Comparison of ENCODE assay signal across 8 mouse cellular contexts in genomic region chr19:15836956-15837714, GRCm38 (mm10).
DNase-seq lines count a peak whose midpoint lies in the region; ATAC-seq and TF ChIP-seq lines count a peak whose summit lies in the region.

No protein-coding gene starts in this region.

- H3K27ac ChIP-seq in CH12.LX (ENCODE audit: insufficient read depth, low read depth): no peak overlapping the region
- no peak overlapping the region for H3K27ac ChIP-seq in embryonic facial prominence, embryonic 15.5 days (replicated peaks)
- H3K27ac ChIP-seq in liver, postnatal 0 days (ENCODE audit: low read depth): peak overlapping the region; percentile 69
- H3K27ac ChIP-seq in heart, embryonic 10.5 days: no peak overlapping the region

- no peak for TF ChIP-seq CTCF in CH12.LX (conservative IDR thresholded peaks at IDR 0.05 in 1 of 2, IDR thresholded peaks at IDR 0.05 in 1 of 2; ENCODE audit: low read depth in 2 of 2, low read length in 2 of 2)
- no peak for TF ChIP-seq CTCF in liver, postnatal 0 days (IDR thresholded peaks at IDR 0.05; ENCODE audit: low read depth)

- H3K4me1 ChIP-seq in CH12.LX (ENCODE audit: control insufficient read depth in 1 of 2, insufficient read depth in 2 of 2): peaks cover 5 to 31% of the 10 kb centered on the region in 2 experiments; a peak in 3 of 4 replicates
- peaks cover 3% of the 10 kb centered on the region; the same call in 1 of the 2 replicates for H3K4me1 ChIP-seq in embryonic facial prominence, embryonic 15.5 days
- H3K4me1 ChIP-seq in liver, postnatal 0 days (ENCODE audit: insufficient read depth): peaks cover 7% of the 10 kb centered on the region; the same call in 1 of the 2 replicates
- H3K4me1 ChIP-seq in heart, embryonic 10.5 days: peaks cover 16% of the 10 kb centered on the region

- no peak for TF ChIP-seq POLR2A in CH12.LX (IDR thresholded peaks at IDR 0.05; ENCODE audit: low read depth, low read length)

- H3K9ac ChIP-seq in CH12.LX (ENCODE audit: insufficient read depth, low read depth): no peak overlapping the region
- H3K9ac ChIP-seq in embryonic facial prominence, embryonic 15.5 days: no peak overlapping the region
- H3K9ac ChIP-seq in liver, postnatal 0 days (replicated peaks): no peak overlapping the region

- H3K27me3 ChIP-seq in CH12.LX (replicated peaks): no peaks in the 10 kb centered on the region
- no peaks in the 10 kb centered on the region for H3K27me3 ChIP-seq in embryonic facial prominence, embryonic 15.5 days
- H3K27me3 ChIP-seq in liver, postnatal 0 days (ENCODE audit: insufficient read depth, low read length): no peaks in the 10 kb centered on the region
- H3K27me3 ChIP-seq in heart, embryonic 10.5 days (ENCODE audit: insufficient read depth, poor library complexity, severe bottlenecking): no peaks in the 10 kb centered on the region

- no peak overlapping the region for H3K4me2 ChIP-seq in CH12.LX (ENCODE audit: insufficient read depth, low read depth, poor library complexity, severe bottlenecking)
- H3K4me2 ChIP-seq in embryonic facial prominence, embryonic 15.5 days (replicated peaks): no peak overlapping the region; the same call in 1 of the 2 replicates
- H3K4me2 ChIP-seq in liver, postnatal 0 days (ENCODE audit: low read depth, low read length): 0 out of 2 replicates have a peak overlapping the region, but pooled peaks have one; percentile 9

- H3K4me3 ChIP-seq in CH12.LX (replicated peaks in 1 of 3; ENCODE audit: low read depth in 2 of 3, low read length in 2 of 3, poor library complexity in 1 of 3): no peak overlapping the region
- no peak overlapping the region for H3K4me3 ChIP-seq in embryonic facial prominence, embryonic 15.5 days (replicated peaks)
- no peak overlapping the region for H3K4me3 ChIP-seq in liver, postnatal 0 days (ENCODE audit: low read depth, low read length)
- no peak overlapping the region for H3K4me3 ChIP-seq in heart, embryonic 10.5 days

- no peak for TF ChIP-seq EP300 in CH12.LX (IDR thresholded peaks at IDR 0.05; ENCODE audit: low read length)
- no peak for TF ChIP-seq EP300 in liver, postnatal 0 days (IDR thresholded peaks at IDR 0.05; ENCODE audit: low read depth)

- peak; percentile 34; the same call in 1 of the 2 replicates for ATAC-seq in embryonic facial prominence, embryonic 15.5 days (ENCODE audit: insufficient number of reproducible peaks, low FRiP score, low TSS enrichment, low read depth)
- ATAC-seq in liver, postnatal 0 days: peak; percentile 25; the same call in 1 of the 2 replicates

- dilution Hi-C loops in CH12.LX (cut with MboI; ENCODE audit: extremely low pct_ligation_motif_present, extremely low pct_unique_long_range_greater_than_20kb, low sequenced_read_pairs): no loop called here

- H3K36me3 ChIP-seq in CH12.LX (replicated peaks in 1 of 2; ENCODE audit: control insufficient read depth in 1 of 2, insufficient read depth in 1 of 2, low read length in 1 of 2): no peaks in the 10 kb centered on the region
- H3K36me3 ChIP-seq in embryonic facial prominence, embryonic 15.5 days: no peaks in the 10 kb centered on the region
- H3K36me3 ChIP-seq in liver, postnatal 0 days (replicated peaks; ENCODE audit: insufficient read depth, low read length): no peaks in the 10 kb centered on the region
- no peaks in the 10 kb centered on the region for H3K36me3 ChIP-seq in heart, embryonic 10.5 days

- 16% methylated on average over 7 of the region's 7 CpGs for WGBS in embryonic facial prominence, embryonic 15.5 days
- WGBS in liver, postnatal 0 days (ENCODE audit: insufficient replicate concordance): 12% methylated on average over 7 of the region's 7 CpGs
- WGBS in heart, embryonic 10.5 days: 23% methylated on average over 7 of the region's 7 CpGs

- no peak for TF ChIP-seq RAD21 in CH12.LX (IDR thresholded peaks at IDR 0.05; ENCODE audit: low read depth, low read length)

- H3K9me3 ChIP-seq in CH12.LX (replicated peaks; ENCODE audit: low read length): no peaks in the 10 kb centered on the region
- H3K9me3 ChIP-seq in embryonic facial prominence, embryonic 15.5 days (replicated peaks): no peaks in the 10 kb centered on the region
- H3K9me3 ChIP-seq in liver, postnatal 0 days (ENCODE audit: low read length): no peaks in the 10 kb centered on the region
- H3K9me3 ChIP-seq in heart, embryonic 10.5 days: no peaks in the 10 kb centered on the region

- H3K79me2 ChIP-seq in CH12.LX (replicated peaks; ENCODE audit: control insufficient read depth, extremely low read depth, insufficient read depth, poor library complexity, severe bottlenecking): no peaks in the 10 kb centered on the region

- peak; percentile 3 to 6 for DNase-seq in heart, postnatal 10 days
- DNase-seq in heart, postnatal 25 days (ENCODE audit: low spot score): no peak
- peak; percentile 27 for DNase-seq in CH12.LX (ENCODE audit: extremely low read depth)
- DNase-seq in liver, postnatal 0 days: no peak
- no peak for DNase-seq in gastrocnemius, postnatal 36 days
- no peak for DNase-seq in c-Kit-positive CD71-positive TER-119-positive erythroid progenitor cells, embryonic 14.5 days (ENCODE audit: low spot score)
- no peak for DNase-seq in heart, embryonic 10.5 days (ENCODE audit: low spot score)

- intact Hi-C loops in heart, postnatal 10 days (cut with DNase I): no loop called here
- intact Hi-C loops in heart, postnatal 25 days (cut with DNase I): no loop called here
- intact Hi-C loops in gastrocnemius, postnatal 36 days (cut with DNase I): no loop called here

- in situ Hi-C loops in CH12.LX (cut with MboI; ENCODE audit: low pct_ligation_motif_present, low pct_unique_long_range_greater_than_20kb, low sequenced_read_pairs): no loop called here

TF ChIP-seq in CH12.LX, 34 proteins besides CTCF, POLR2A, EP300 and RAD21:
- no peak for TF ChIP-seq POLR2AphosphoS2 (IDR thresholded peaks at IDR 0.05; ENCODE audit: low read depth, low read length)
- TF ChIP-seq TBP (conservative IDR thresholded peaks at IDR 0.05; ENCODE audit: low read depth, low read length): no peak
- TF ChIP-seq CHD1 (IDR thresholded peaks at IDR 0.05; ENCODE audit: low read depth, low read length): no peak
- no peak for TF ChIP-seq RCOR1 (conservative IDR thresholded peaks at IDR 0.05; ENCODE audit: low read depth, low read length)
- no peak for TF ChIP-seq MEF2A (IDR thresholded peaks at IDR 0.05; ENCODE audit: borderline replicate concordance, low read depth, low read length)
- TF ChIP-seq MAFK (IDR thresholded peaks at IDR 0.05; ENCODE audit: insufficient replicate concordance, low read length): no peak
- TF ChIP-seq MXI1 (IDR thresholded peaks at IDR 0.05; ENCODE audit: low read depth, low read length): no peak
- no peak for TF ChIP-seq TCF12 (IDR thresholded peaks at IDR 0.05; ENCODE audit: low read depth, low read length)
- no peak for TF ChIP-seq ZMIZ1 (IDR thresholded peaks at IDR 0.05; ENCODE audit: low read depth, low read length)
- TF ChIP-seq BHLHE40 (IDR thresholded peaks at IDR 0.05; ENCODE audit: low read depth, low read length): no peak
- TF ChIP-seq KAT2A (IDR thresholded peaks at IDR 0.05; ENCODE audit: insufficient replicate concordance, low read length): no peak
- TF ChIP-seq MYC (IDR thresholded peaks at IDR 0.05; ENCODE audit: low read depth, low read length): no peak
- no peak for TF ChIP-seq GABPA (IDR thresholded peaks at IDR 0.05; ENCODE audit: insufficient replicate concordance, low read depth, low read length)
- no peak for TF ChIP-seq MAZ (IDR thresholded peaks at IDR 0.05; ENCODE audit: low read depth, low read length)
- TF ChIP-seq USF1 (IDR thresholded peaks at IDR 0.05; ENCODE audit: low read depth, low read length): no peak

Comparison
In these comparisons a context has a peak if more than half of its experiments do, and no peak if none do; other contexts are left out.
1. DNase-seq: peak in heart, postnatal 10 days (2 of 2) and CH12.LX (single experiment); none in heart, postnatal 25 days (single experiment), liver, postnatal 0 days (single experiment), gastrocnemius, postnatal 36 days (0 of 2), c-Kit-positive CD71-positive TER-119-positive erythroid progenitor cells, embryonic 14.5 days (single experiment) and heart, embryonic 10.5 days (single experiment).